Mouse (Mus musculus): Measurements from ENCODE around the gene Dusp1. TPM values are rescaled to one million over a fixed set of nuclear protein-coding genes. Genes with fewer than 3 reads are reported as not detected.

Gene Dusp1
- polyA plus RNA-seq (2012; rRNA removed) = 67.4 and 75.0 TPM in 2 replicates

- no peak for DNase-seq (ENCODE audit: low spot score)
Measured at GRCm38 (mm10) chr17:26561651-26562181, at the start of gene Dusp1. Gene Dusp1 (minus strand): TSS chr17:26562128.

- no peak for DNase-seq (ENCODE audit: low spot score)
Measured at GRCm38 (mm10) chr17:26611328-26611727, 49.4 kb upstream of the Dusp1 start.

- DNase-seq (ENCODE audit: low spot score) = no peak
Measured at GRCm38 (mm10) chr17:26609820-26610219, 47.9 kb upstream of the Dusp1 start.

DNA sequence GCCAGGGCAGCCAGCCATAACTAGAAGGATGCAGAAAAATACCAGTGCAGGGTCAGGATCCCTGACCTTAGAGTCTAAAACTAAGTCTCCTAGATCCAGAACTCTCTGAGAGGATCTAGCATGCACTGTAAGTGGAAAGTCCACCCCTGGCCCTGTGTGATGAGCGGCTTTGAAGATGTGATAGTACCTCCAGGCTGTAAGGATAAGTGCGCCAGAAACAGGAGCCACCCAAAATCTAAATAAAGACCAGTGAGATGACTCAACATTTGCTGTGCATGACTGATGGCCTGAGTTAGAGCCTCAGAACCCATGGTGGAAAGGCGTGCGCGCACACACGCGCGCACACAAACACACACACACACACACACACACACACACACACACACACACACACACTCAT is 46.9 kb upstream of the Dusp1 start:
- DNase-seq (ENCODE audit: low spot score) = no peak

- DNase-seq (ENCODE audit: low spot score) = no peak
Measured at GRCm38 (mm10) chr17:26608348-26608747, 46.4 kb upstream of the Dusp1 start.

- DNase-seq (ENCODE audit: low spot score) = no peak
Measured at GRCm38 (mm10) chr17:26606516-26606915, 44.6 kb upstream of the Dusp1 start.

DNA sequence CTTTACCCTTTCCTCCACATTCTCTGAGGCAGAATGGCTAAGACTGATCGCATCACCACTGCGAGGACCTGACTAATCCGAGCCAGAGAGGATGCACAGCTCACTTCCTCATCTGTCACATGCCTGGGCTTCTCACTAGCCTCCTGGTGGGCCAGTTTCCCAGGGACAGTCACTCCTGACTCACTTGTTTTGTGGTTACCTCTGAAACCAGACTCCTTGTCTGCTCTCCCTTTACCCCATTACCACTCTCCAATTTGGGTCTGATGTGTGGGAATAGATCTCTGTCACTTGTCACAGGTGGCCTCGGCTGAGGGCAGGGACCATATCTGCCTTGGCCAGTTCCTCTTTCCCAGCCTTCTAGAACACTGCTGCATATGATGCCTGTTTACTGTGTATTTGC is 43.7 kb upstream of the Dusp1 start:
- DNase-seq (ENCODE audit: low spot score) = no peak

- DNase-seq (ENCODE audit: low spot score) = no peak
Measured at GRCm38 (mm10) chr17:26603311-26603710, 41.4 kb upstream of the Dusp1 start.

DNA sequence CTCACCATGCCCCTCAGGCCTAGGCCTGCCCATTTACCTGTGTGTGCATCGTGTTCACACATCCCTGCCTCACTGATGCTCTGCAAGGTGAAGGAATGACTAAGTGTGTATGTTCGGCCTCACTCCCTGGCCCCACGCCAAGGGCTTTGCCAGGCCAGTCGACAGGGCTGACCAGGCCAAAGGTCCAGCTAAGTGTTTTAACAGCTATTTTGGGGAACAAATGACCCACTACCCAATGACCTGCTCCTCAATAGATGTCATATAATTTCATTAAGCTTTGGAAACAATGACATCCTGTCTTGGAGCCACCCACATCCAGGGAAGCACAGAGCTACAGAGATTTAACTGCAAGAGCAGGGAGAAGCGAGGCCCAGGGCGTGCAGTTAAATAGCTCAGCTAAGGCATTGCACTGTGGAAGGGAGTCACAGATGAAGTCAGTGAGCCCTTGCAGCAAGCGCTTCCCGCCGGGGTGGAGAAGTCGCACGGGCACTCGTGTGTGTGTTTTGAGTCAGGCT is 40.5 kb upstream of the Dusp1 start:
- DNase-seq (ENCODE audit: low spot score) = no peak

- no peak for DNase-seq (ENCODE audit: low spot score)
Measured at GRCm38 (mm10) chr17:26601926-26602325, 40.0 kb upstream of the Dusp1 start.

DNA sequence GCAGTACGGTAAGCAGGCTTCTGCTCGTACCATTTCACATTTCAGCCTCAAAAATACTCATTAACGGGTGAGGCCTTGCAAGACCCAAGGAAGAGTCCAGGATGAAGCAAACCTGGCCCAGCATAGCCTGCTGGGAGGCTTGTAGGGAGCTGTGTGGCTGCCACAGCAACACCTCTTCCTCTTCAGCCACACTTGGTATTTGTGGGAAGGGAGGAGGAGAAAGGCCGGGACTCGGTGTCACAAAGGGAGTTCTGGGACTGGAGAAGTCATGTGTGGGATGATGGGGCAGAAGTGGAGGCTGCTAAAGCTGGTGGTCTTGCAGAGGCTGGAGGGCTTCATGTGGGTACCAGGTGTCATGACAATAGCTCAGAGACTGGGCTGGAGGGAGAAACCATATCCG is 39.6 kb upstream of the Dusp1 start:
- no peak for DNase-seq (ENCODE audit: low spot score)

DNA sequence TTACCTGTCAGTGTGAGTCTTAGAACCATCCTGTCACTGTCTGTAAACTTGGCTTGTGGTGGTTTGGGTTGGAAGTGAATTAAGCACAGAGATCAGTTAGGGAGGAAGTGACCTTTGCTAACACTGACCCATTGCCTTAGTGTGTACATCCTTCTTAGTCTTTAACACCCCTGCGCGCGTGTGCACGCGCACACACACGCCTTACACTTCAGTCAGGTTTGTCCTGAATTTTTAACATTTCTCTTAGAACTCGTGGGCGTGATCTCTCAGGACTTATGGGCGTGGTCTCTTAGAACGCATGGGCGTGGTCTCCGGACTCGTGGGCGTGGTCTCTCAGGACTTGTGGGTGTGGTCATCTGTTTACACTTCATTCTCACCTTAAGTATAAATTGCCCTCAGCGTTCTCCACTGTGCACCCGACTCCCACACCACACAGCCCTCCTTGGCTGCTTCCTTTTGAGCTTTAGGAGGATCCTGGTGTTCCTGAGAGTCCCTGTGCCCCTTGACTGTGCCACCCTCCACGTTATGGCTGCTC is 39.1 kb upstream of the Dusp1 start:
- no peak for DNase-seq (ENCODE audit: low spot score)

- no peak for DNase-seq (ENCODE audit: low spot score)
Measured at GRCm38 (mm10) chr17:26598845-26599244, 36.9 kb upstream of the Dusp1 start.

- DNase-seq (ENCODE audit: low spot score) = no peak
Measured at GRCm38 (mm10) chr17:26596856-26597481, 35.0 kb upstream of the Dusp1 start.

- DNase-seq (ENCODE audit: low spot score) = no peak
Measured at GRCm38 (mm10) chr17:26596168-26596658, 34.3 kb upstream of the Dusp1 start.

DNA sequence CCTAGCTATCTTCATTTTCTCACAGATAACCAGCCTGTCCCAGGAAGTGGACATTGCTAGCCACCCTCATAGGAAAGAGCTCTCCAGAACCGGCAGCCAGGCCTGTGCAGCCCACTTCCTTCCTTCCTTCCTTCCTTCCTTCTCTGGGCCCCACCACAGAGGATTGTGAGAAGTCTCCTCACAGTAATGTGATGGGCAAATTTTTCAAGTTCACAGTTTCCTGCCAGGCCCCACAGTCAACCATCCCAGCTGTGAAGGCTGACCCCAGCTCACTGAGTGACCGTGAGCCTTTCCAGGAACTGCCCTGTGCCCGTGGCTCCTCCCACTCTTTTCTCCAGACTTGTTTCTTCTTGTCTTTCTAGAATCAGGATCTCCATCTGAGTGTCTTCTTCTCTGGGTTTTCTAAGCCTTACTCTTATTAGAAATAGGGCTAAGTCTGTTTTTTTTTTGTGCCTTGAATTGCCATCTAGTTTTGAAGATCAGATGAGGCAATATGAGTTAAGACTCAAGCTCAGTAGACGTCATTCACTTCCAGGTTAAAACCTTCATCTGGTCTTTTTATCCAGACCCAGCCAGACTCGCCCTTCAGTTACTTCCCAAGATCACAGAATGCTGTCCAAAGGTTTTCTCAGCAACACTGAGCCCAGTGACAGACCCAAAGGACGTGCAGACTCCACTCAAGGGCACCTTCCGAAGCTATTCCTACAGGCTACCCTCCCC is 33.7 kb upstream of the Dusp1 start:
- DNase-seq (ENCODE audit: low spot score) = no peak

DNA sequence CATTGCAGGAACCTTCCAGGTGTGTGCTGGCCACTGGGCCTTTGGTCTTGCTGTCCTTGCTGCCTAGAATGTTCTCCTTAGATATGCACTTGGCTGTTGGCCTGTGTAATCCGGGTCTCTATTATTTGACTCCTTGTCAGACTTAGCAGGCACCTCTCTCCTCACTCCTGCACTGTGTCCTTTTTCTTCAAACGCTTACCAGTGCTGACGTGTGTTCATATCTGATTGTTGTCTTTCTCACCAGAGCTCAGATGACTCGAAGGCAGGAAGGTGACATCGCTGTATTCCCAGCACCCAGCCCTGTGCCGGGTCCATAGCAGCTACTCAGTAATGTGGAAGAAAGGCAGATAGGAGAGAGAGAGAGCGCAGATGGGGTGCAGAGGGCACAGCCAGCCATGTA is 33.0 kb upstream of the Dusp1 start:
- no peak for DNase-seq (ENCODE audit: low spot score)

DNA sequence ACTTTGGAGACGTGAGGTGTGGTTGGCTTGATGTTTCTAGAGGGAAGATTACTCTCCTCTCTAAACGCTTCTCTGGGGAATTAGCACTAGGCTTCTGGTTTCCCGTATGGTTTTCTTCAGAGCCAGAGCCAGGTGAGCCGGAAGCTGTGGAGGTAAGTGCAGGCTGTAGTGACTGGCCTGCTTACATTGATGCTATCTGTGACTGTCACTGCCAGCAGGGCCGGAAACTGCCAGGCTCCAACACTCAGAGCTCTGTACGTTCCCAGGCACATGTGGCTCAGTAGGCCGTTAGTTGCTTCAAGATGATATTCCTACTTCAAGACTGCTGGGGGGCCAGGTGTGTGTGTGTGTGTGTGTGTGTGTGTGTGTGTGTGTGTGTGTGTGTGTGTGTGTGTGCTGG is 32.2 kb upstream of the Dusp1 start:
- no peak for DNase-seq (ENCODE audit: low spot score)

GRCm38 (mm10) chr17:26593199-26593598 is 31.3 kb upstream of the Dusp1 start:
- no peak for DNase-seq (ENCODE audit: low spot score)

GRCm38 (mm10) chr17:26592510-26592909 is 30.6 kb upstream of the Dusp1 start:
- no peak for DNase-seq (ENCODE audit: low spot score)

DNA sequence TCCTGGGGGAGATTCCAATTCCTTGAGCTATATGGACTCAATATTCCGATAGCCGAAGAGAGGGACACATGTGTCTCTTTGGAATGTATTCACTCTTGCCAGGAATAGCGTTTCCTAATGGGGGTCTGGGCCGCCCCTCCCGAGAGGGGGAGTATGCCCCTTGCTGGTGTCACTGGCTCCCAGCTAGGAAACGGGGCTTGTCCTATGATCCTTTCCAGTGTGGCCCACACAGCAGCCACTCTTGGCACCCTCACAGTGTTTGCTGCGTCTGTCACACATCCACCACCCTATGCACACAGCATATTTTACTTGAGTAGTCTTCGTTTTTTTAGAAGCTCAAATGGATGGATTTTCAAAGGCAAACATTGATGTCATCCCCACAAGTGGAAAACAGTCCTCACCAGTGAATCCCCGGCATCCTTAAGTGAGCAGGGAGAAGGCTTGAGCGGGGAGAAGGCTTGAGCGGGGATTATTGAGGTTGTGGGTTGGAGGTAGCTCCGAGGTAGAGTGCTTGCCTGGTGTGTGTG is 26.1 kb upstream of the Dusp1 start:
- DNase-seq (ENCODE audit: low spot score) = no peak

DNA sequence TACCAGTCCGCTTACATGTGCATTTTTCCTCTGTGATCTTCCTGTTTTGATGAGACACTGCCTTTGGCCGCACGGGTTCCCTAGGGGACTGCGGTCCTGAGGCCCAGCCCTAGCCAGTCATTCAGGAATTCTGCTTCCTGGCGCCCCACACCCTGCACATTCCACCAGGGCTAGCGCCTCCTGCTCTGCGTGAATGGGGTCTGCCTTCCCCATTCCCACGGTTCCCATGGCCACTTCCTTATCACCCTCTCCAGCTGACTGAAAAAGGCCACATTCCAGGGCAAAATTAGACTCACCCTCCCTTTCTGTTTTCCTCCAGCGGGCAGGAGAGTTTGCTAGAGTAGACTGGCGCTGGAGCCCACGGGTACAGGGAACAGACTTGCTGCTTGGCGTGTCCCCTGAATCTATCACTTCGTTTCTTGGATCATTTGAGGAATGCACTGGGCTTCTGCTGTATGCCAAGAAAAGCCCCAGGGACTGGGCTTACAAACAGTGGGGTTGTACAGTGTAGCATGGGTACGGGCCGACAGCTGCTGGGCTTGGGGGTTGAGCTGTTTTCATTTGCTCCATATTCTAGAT is 22.7 kb upstream of the Dusp1 start:
- no peak for DNase-seq (ENCODE audit: low spot score)
